Mouse (Mus musculus) forebrain, embryonic 16.5 days (tissue): Measurements from ENCODE around the gene Dab2. TPM values are rescaled to one million over a fixed set of nuclear protein-coding genes. Genes with fewer than 3 reads are reported as not detected.

Source experiments
- ATAC-seq: fragments of 200-750 bp; cut with Nextera tagmentation; 2 replicates; pipeline ENCODE4 v1.8.0; 2017; ENCODE audit warnings: mild to moderate bottlenecking, moderate library complexity
- H3K27ac ChIP-seq: fragments of 300-500 bp; sonication (generic); 2 replicates; pipeline ENCODE4 v1.5.1; 2014; ENCODE audit warnings: low read length, control low read depth
- H3K27me3 ChIP-seq: fragments of 300-500 bp; sonication (generic); replicated peaks from 2 replicates; pipeline ENCODE4 v1.6.1; 2014; ENCODE audit warnings: low read length; ENCODE audit not compliant: control insufficient read depth, insufficient read depth
- H3K36me3 ChIP-seq: fragments of 300-500 bp; sonication (generic); 2 replicates; pipeline ENCODE4 v1.6.1; 2014; ENCODE audit not compliant: control insufficient read depth, insufficient read depth
- H3K4me1 ChIP-seq: fragments of 300-500 bp; sonication (generic); replicated peaks from 2 replicates; pipeline ENCODE4 v1.6.1; 2014; ENCODE audit warnings: low read length; ENCODE audit not compliant: control insufficient read depth, insufficient read depth
- H3K4me2 ChIP-seq: fragments of 300-500 bp; sonication (generic); 2 replicates; pipeline ENCODE4 v1.6.1; 2014; ENCODE audit warnings: mild to moderate bottlenecking, low read length, control low read depth
- H3K4me3 ChIP-seq: fragments of 300-500 bp; sonication (generic); replicated peaks from 2 replicates; pipeline ENCODE4 v1.5.1; 2014; ENCODE audit warnings: mild to moderate bottlenecking, low read length, control low read depth
- H3K9ac ChIP-seq: fragments of 300-500 bp; sonication (generic); replicated peaks from 2 replicates; pipeline ENCODE4 v1.6.1; 2014; ENCODE audit warnings: low read depth, low read length, control low read depth
- H3K9me3 ChIP-seq: fragments of 300-500 bp; sonication (generic); 2 replicates; pipeline ENCODE4 v1.6.1; 2016; ENCODE audit warnings: low read length; ENCODE audit not compliant: control insufficient read depth
- WGBS: fragments of 180-500 bp; shearing (Covaris S2); extraction: QIAGEN DNeasy Blood & Tissue Kit; methylation state at CpG from one replicate; pipeline ENCODE4 v1.1.7; 2014; 5-methylcytosine and 5-hydroxymethylcytosine counted together
- polyA plus RNA-seq: library from polyadenylated mRNA; unstranded; fragments of >200 nt; fragmentation: Nextera tagmentation; extraction: Ambion mirVana; gene quantifications from 2 replicates; pipeline ENCODE4 v1.2.1, GENCODE M21; 2015

The Dab2 gene
- polyA plus RNA-seq, 1 experiment from 2014 or later = 13.1 TPM

GRCm38 (mm10) chr15:6280021-6280451, 19.6 kb upstream of the Dab2 start:
- WGBS = 37% methylated on average over 4 of the region's 4 CpGs
- H3K4me2 ChIP-seq = no peak overlapping the region
- H3K27ac ChIP-seq = no peak overlapping the region
- no peaks in the 10 kb centered on the region for H3K27me3 ChIP-seq
- H3K9ac ChIP-seq = no peak overlapping the region
- H3K9me3 ChIP-seq = no peaks in the 10 kb centered on the region
- H3K4me1 ChIP-seq = peaks cover 4% of the 10 kb centered on the region
- H3K4me3 ChIP-seq = no peak overlapping the region
- ATAC-seq = peak; percentile 82
- no peaks in the 10 kb centered on the region for H3K36me3 ChIP-seq

DNA sequence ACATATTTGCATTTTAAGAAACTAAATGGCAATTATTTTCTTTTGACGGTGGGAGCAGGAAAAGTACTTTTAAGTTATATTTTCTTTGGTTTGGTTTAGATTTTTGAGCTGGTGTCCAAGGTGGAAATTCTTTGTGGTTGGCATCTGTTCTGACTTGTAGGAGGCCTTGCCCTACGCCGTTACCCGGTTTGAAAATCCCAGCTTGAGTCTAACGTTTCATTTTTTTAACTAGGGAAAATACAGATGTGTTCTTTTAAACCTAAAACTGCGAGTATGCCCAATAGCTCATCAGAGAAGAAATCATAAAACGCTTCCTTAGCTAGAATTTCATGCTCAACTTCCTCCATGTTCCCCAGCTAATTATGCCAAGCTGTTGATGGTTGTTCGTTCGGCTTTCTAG, 16.3 kb upstream of the Dab2 start:
- no peaks in the 10 kb centered on the region for H3K36me3 ChIP-seq
- no peak overlapping the region for H3K4me2 ChIP-seq
- no peaks in the 10 kb centered on the region for H3K9me3 ChIP-seq
- no peak overlapping the region for H3K27ac ChIP-seq
- no peak overlapping the region for H3K9ac ChIP-seq
- no peak overlapping the region for H3K4me3 ChIP-seq
- peaks cover 4% of the 10 kb centered on the region for H3K4me1 ChIP-seq
- no peak for ATAC-seq
- no peaks in the 10 kb centered on the region for H3K27me3 ChIP-seq
- 79% methylated on average over 9 of the region's 9 CpGs for WGBS

- Histone ChIP-seq H3K27ac (no peak overlapping the region), H3K27me3 (no peaks in the 10 kb centered on the region), H3K36me3 (no peaks in the 10 kb centered on the region), H3K9me3 (no peaks in the 10 kb centered on the region), H3K4me3 (no peak overlapping the region), H3K4me1 (no peaks in the 10 kb centered on the region), H3K9ac (no peak overlapping the region), H3K4me2 (no peak overlapping the region)
- 71% methylated on average over 2 of the region's 2 CpGs for WGBS
- ATAC-seq = no peak
Measured at GRCm38 (mm10) chr15:6296071-6296470, 3.5 kb upstream of the Dab2 start.

- H3K36me3 ChIP-seq = no peaks in the 10 kb centered on the region
- H3K4me1 ChIP-seq = no peaks in the 10 kb centered on the region
- H3K9ac ChIP-seq = no peak overlapping the region
- no peaks in the 10 kb centered on the region for H3K27me3 ChIP-seq
- H3K9me3 ChIP-seq = no peaks in the 10 kb centered on the region
- no peak overlapping the region for H3K4me3 ChIP-seq
- H3K4me2 ChIP-seq = no peak overlapping the region
- no peak for ATAC-seq
- 90% methylated on average over 3 of the region's 3 CpGs for WGBS
- no peak overlapping the region for H3K27ac ChIP-seq
Measured at GRCm38 (mm10) chr15:6298726-6299125, 862 bp upstream of the Dab2 start.

- ATAC-seq = peak; percentile 45; the same call in 1 of the 2 replicates
- Histone ChIP-seq H3K9me3 (no peaks in the 10 kb centered on the region), H3K27me3 (no peaks in the 10 kb centered on the region), H3K36me3 (no peaks in the 10 kb centered on the region), H3K9ac (no peak overlapping the region), H3K27ac (no peak overlapping the region), H3K4me1 (no peaks in the 10 kb centered on the region), H3K4me3 (no peak overlapping the region), H3K4me2 (no peak overlapping the region)
- 51% methylated on average over 4 of the region's 4 CpGs for WGBS
Measured at GRCm38 (mm10) chr15:6302219-6302618, 2.6 kb downstream of the Dab2 start.

GRCm38 (mm10) chr15:6303822-6304221, 4.2 kb downstream of the Dab2 start:
- no peak for ATAC-seq
- WGBS = 67% methylated on average over 2 of the region's 2 CpGs
- no peak overlapping the region for H3K27ac ChIP-seq
- no peaks in the 10 kb centered on the region for H3K4me1 ChIP-seq
- H3K4me3 ChIP-seq = no peak overlapping the region
- H3K9me3 ChIP-seq = no peaks in the 10 kb centered on the region
- no peak overlapping the region for H3K9ac ChIP-seq
- no peaks in the 10 kb centered on the region for H3K36me3 ChIP-seq
- no peak overlapping the region for H3K4me2 ChIP-seq
- H3K27me3 ChIP-seq = no peaks in the 10 kb centered on the region

GRCm38 (mm10) chr15:6309633-6310032, 10.0 kb downstream of the Dab2 start:
- H3K9me3 ChIP-seq = no peaks in the 10 kb centered on the region
- no peak overlapping the region for H3K4me2 ChIP-seq
- H3K27ac ChIP-seq = no peak overlapping the region
- no peak overlapping the region for H3K4me3 ChIP-seq
- H3K36me3 ChIP-seq = no peaks in the 10 kb centered on the region
- no peak overlapping the region for H3K9ac ChIP-seq
- 92% methylated on average over 3 of the region's 3 CpGs for WGBS
- ATAC-seq = no peak
- no peaks in the 10 kb centered on the region for H3K4me1 ChIP-seq
- no peaks in the 10 kb centered on the region for H3K27me3 ChIP-seq

DNA sequence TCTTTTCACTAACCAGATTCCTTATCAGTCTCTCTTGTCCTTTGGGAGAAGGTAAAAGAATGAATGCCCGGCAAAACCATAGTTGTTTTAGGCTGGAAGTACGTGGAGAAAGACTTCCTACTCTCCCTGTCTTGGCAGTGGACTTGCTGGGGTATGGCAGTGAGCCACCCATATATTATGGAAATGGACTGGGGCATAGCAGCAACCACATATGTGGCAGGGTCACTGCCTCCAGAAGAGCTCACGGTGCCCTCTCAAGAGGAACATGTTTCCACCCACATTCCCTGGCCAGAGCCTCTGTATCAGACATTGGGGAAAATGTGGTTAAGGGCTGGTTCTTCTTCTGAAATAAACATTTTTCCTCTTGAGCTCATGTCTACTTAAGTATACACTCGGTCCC, 10.8 kb downstream of the Dab2 start:
- whole genome bisulfite sequencing = 77% methylated on average over 4 of the region's 4 CpGs
- H3K4me2 ChIP-seq = no peak overlapping the region
- no peak overlapping the region for H3K9ac ChIP-seq
- H3K4me1 ChIP-seq = no peaks in the 10 kb centered on the region
- H3K27me3 ChIP-seq = no peaks in the 10 kb centered on the region
- no peaks in the 10 kb centered on the region for H3K36me3 ChIP-seq
- no peak overlapping the region for H3K27ac ChIP-seq
- H3K4me3 ChIP-seq = no peak overlapping the region
- no peak for ATAC-seq
- no peaks in the 10 kb centered on the region for H3K9me3 ChIP-seq

DNA sequence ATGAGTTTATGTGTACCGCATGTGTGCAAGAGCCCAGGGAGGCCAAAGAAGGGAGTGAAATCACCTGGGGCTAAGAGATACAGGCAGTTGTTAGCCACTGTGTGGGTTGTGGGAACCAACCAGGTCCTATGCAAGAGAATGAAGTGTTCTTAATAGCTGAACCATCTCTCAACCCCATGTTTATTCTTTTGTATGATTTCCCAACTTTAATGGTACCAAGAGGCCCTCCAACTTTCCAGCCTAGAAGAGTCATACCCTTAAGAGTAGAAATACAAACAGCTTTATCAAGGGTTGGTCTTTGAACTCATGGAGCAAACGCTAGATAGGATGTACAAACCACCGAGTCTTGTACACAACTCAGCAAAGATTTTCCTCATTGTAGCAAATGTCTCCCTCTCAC, 12.8 kb downstream of the Dab2 start:
- no peaks in the 10 kb centered on the region for H3K9me3 ChIP-seq
- ATAC-seq = no peak
- H3K9ac ChIP-seq = no peak overlapping the region
- H3K36me3 ChIP-seq = no peaks in the 10 kb centered on the region
- 91% methylated on average over 3 of the region's 3 CpGs for WGBS
- no peak overlapping the region for H3K4me3 ChIP-seq
- no peaks in the 10 kb centered on the region for H3K4me1 ChIP-seq
- H3K27me3 ChIP-seq = no peaks in the 10 kb centered on the region
- H3K4me2 ChIP-seq = no peak overlapping the region
- no peak overlapping the region for H3K27ac ChIP-seq

DNA sequence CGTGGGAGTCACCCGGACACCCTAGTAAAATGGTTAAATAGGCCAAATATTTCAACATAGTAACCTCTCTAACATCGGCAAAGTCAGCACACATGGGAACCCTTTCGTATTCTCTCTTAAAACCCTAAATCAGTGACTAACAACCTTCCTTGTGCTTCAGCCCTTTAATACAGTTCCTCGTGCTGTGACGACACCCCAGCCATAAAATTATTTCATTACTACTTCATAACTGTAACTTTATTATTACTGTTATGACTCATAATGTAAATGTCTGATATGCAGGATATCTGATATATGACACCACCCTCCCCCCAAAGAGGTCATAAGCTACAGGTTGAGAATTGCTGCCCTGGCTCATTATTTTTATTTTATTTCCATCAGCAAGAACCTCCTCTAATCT, 19.8 kb downstream of the Dab2 start:
- Histone ChIP-seq H3K4me1 (no peaks in the 10 kb centered on the region), H3K27me3 (no peaks in the 10 kb centered on the region), H3K4me3 (no peak overlapping the region), H3K9ac (no peak overlapping the region), H3K27ac (no peak overlapping the region), H3K4me2 (no peak overlapping the region), H3K9me3 (no peaks in the 10 kb centered on the region), H3K36me3 (no peaks in the 10 kb centered on the region)
- ATAC-seq = no peak
- WGBS = 95% methylated on average over 6 of the region's 6 CpGs
